ENCODE assay signal across 17 mouse cellular contexts in the genomic region with DNA sequence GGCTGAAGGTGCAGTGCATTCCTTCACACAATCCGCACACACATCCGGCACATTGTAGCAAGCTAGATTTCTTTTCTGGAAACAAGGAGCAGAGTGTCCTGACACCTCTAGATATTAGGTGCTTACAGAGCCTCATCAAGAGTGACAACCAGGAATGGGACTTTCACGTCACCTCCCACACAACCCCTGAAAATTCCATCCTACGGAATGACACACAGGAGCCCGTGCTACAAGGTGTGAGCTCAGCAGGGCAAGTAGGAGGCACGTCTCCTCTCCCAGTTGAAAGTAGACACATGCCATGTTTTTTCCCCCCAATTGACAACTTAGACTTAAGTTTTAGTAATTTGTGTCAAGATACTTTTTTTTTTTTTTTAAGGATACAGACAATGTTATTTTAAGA.
"Had no signal": no experiment of that assay in that cellular context is flagged by ENCODE, and none has a peak within 500 bp of the region (broad histone marks: within the 10 kb centered on the region; RNA-seq: fewer than 3 reads in every experiment).

No protein-coding gene starts in this region.

- H3K36me3 ChIP-seq: liver, embryonic 13.5 days; liver, embryonic 15.5 days; lung, embryonic 15.5 days; midbrain, embryonic 12.5 days; midbrain, embryonic 15.5 days; neural tube, embryonic 12.5 days; stomach, embryonic 15.5 days had no signal

- H3K27ac ChIP-seq: liver, embryonic 13.5 days; liver, embryonic 15.5 days; lung, embryonic 15.5 days; macrophage; midbrain, embryonic 12.5 days; midbrain, embryonic 15.5 days; neural tube, embryonic 12.5 days; stomach, embryonic 15.5 days; stomach, postnatal 0 days had no signal

- H3K9ac ChIP-seq: liver, embryonic 13.5 days; liver, embryonic 15.5 days; liver, postnatal 0 days; lung, embryonic 15.5 days; midbrain, embryonic 12.5 days; midbrain, embryonic 15.5 days; neural tube, embryonic 12.5 days; stomach, embryonic 15.5 days had no signal

- H3K4me1 ChIP-seq: liver, embryonic 13.5 days; liver, embryonic 15.5 days; lung, embryonic 15.5 days; midbrain, embryonic 12.5 days; midbrain, embryonic 15.5 days; neural tube, embryonic 12.5 days; stomach, embryonic 15.5 days had no signal

- H3K4me2 ChIP-seq: liver, embryonic 13.5 days; liver, embryonic 15.5 days; lung, embryonic 15.5 days; midbrain, embryonic 12.5 days; midbrain, embryonic 15.5 days; neural tube, embryonic 12.5 days; stomach, embryonic 15.5 days had no signal

- ATAC-seq: liver, postnatal 0 days; lung, postnatal 0 days; midbrain, embryonic 15.5 days had no signal

- H3K9me3 ChIP-seq: liver, embryonic 13.5 days; liver, embryonic 15.5 days; lung, embryonic 15.5 days; megakaryocyte, embryonic 14.5 days; midbrain, embryonic 12.5 days; midbrain, embryonic 15.5 days; neural tube, embryonic 12.5 days; stomach, embryonic 15.5 days had no signal

- H3K4me3 ChIP-seq: liver, embryonic 13.5 days; liver, embryonic 15.5 days; lung, embryonic 15.5 days; megakaryocyte, embryonic 14.5 days; midbrain, embryonic 12.5 days; midbrain, embryonic 15.5 days; neural tube, embryonic 12.5 days; stomach, embryonic 15.5 days had no signal

- H3K27me3 ChIP-seq: liver, embryonic 13.5 days; liver, embryonic 15.5 days; lung, embryonic 15.5 days; midbrain, embryonic 12.5 days; midbrain, embryonic 15.5 days; neural tube, embryonic 12.5 days; stomach, embryonic 15.5 days had no signal

- DNase-seq: liver, embryonic 13.5 days; liver, postnatal 0 days; lung, adult 2 months; lung, postnatal 14 days; lung, postnatal 36 days; thymus, adult 2 months; thymus, postnatal 25 days had no signal
